Mouse (Mus musculus) megakaryocyte-erythroid progenitor cell, adult 5-6 weeks (primary cell): ENCODE results near the gene Hspb6. TPM values are rescaled to one million over a fixed set of nuclear protein-coding genes. Genes with fewer than 3 reads are reported as not detected.

Experiments used
- ATAC-seq: replicated peaks from 2 replicates; pipeline ENCODE4 v1.8.0; 2016; ENCODE audit warnings: mild to moderate bottlenecking, inconsistent platforms; ENCODE audit not compliant: severe bottlenecking, poor library complexity, low FRiP score, low TSS enrichment
- total RNA-seq, 2 experiments: library from RNA; stranded (forward) in 1 of 2; stranded (reverse) in 1 of 2; fragments of 200-1000, 215-1000 nt in 1 of 2; fragments of >200 nt in 1 of 2; fragmentation: Nextera tagmentation in 1 of 2; gene quantifications; 2 replicates each; pipeline ENCODE4 v1.2.3; 2014 to 2017

Hspb6 gene
- total RNA-seq, 2 experiments from 2014 or later, result 8.1 to 25.3 TPM

DNA sequence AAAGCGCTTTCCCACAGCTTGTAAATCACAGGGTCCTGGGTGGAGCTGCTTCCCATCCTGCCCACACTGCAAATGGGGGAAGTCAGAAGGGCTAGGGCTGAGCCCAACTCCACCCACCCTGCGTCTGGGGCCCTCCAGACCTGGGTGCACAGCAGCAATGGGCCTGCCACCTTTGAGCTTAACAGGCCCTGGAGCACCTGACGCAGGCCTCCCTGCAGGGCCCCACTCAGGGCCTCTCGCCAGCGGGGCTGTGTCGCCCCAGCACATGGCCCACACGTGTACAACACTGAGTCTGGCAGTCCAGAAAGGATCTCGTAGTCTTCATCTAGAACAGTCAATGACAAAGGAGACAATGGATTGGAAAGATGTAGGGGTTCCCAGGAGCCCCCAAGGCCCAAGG, 28.0 kb downstream of the Hspb6 start:
- ATAC-seq, result no peak

DNA sequence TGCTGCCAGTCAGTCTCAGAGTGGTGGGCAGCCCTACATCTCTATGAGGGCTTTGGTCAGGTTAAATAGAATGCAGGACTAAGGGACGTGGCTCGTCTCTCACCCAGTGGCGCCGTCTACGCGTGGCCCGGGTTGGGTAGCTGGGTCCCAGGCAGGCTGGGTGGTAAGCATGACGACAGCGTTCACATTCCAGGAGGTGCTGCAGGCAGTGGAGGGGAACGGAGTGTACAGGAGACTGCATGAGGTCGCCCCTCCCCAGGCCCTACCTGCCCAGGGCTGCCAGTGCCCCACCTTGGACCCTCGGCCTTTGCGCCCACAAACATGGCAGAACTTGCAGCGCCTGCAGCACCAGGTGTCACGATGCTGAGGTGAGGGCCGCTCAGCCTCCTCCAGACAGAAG, 29.6 kb downstream of the Hspb6 start:
- no peak for ATAC-seq

DNA sequence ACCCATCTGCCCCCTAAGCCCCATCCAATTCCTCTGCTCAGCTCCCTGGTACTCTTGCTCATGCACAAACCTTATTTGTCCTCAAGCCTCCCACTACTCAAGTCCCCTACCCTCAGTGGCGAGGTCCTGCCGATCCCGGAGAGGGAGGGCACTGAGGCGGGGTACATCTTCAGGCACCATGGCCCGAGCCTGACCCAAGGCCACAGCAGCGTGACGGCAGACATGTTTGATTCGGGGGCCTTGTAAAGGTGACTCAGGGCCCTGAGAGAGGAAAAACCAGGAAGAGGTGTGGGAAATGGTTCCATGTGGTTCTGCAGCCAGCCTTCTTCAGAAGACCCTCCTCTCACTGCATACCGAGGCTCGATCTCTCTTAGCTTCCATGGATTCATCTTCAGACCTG, 32.4 kb downstream of the Hspb6 start:
- no peak for ATAC-seq

DNA sequence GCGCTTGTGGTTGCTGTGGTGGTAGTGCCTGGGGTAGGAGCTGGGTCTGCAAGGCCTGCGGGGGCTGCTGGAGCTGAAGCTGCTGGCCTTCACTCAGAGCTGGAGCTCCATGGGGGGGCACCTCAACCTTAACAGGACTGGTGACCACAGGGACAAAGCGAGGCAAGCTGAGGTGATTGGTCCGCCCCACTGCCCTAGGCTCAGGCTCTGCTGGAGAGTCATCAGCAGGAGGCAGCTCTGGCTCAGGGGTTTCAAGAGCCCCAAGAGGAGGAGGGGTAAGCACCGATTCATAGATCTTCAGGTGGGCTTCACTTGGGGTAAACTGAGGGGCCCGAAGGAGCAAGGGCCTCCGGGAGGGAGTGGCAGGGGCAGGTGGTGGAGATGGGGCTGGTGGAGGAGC, 33.2 kb downstream of the Hspb6 start:
- no peak for ATAC-seq

DNA sequence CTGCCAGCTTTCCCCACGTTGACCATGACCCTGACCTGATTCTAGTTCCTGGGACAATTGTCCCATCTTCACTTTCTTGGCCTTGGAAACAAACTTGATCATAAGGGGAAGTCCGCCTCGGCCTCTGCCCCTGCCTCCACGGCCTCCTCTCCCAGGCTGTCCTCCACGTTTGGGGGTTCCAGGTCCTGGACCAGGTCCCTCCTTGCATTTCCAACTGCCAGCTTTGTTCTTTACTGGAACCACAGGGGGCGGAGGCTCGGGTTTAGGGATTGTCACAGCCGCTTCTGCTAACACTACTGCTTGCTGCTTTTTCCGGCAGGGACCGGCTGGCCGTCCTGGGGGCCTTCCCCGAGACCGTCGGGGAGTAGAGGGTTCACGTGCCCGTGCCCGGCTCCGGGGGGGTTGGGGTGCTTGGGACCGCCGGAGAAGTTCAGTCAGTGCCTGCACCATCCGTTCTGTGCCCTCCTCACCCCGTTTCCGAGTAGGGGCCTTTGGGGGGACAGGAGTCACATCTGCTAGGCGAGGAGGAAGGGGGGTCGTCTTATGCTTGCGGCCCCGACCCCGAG, 34.6 kb downstream of the Hspb6 start:
- no peak for ATAC-seq

DNA sequence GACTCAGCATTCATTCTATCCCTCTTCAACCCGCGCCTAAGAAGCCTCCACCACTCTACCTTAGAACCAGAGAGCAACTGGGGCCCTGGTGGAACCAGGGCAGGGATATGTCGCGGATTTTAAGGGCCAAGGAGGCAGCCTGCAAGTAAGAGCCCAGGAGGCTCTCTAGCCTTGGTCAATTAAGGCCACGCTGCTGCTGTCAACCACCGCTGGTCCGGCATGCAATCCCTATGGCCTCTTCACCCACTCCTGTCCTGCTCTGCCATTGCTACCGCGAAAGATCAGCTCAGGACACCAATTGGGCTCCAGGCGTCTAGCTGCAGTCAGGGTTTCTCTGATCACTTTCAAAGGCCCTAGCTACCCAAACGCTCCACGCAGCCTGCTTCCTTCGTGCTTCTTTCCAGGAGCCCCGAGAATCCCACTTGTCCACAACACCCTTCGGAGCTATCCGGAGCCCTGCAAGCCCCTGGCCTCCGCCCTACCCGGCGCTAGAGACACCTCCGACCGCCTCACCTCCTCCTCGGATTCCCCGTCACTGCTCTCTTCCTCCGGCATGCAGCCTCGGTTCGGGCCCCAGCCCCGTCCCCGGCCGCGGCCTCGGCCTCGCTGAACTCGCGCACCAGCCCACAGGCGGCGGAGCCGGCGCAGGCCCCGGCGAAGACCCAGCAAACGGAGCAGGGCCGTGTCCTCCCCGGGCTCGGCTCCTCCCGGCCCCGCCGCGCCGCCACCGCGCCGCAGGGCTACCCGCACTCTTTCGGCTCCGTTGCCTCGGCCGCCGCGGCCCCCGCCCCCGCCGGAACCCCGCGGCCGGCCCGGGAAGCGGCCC, 36.1 kb downstream of the Hspb6 start:
- ATAC-seq, result no peak

DNA sequence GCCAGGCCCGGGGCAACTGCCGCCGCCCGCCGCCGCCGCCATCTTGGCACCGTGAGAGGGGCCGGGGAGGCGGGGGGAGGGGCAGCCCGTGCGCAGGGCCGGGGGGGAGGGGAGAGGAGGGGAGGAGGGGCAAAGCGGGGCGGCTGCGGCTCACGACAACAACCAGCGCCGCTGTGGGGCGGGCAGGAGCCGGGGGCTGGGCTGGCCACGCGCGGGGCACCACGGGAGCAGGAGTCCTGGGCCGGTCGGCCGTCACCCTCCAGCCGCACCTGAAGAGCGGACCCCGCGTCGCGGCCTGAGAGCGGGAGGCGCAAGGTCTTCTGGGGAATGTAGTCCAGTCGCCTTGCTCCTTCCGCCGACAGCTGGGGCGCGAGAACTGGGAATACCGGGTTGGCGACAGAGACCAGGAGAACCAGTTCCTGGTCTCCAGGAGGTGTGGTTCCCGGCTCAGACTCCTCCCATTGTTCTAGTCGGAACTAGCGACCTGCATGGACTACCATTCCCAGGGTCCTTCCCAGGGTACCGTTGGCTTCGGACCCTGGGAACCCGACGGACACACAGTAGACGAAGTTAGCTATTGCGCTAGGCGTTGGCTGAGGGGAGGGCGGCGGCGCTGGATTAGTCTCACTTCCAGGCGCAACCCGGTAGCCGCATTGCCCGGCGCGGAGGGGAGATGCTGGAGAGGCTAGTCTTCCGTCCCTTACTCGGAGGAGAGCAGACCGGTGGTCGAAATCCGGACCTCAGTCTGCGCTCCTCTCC, 36.9 kb downstream of the Hspb6 start, which contains the start of gene Kmt2b:
Gene Kmt2b, minus strand, starts transcription at position 51 of the 759 bp plus-strand sequence.
- peak; percentile 85 for ATAC-seq

DNA sequence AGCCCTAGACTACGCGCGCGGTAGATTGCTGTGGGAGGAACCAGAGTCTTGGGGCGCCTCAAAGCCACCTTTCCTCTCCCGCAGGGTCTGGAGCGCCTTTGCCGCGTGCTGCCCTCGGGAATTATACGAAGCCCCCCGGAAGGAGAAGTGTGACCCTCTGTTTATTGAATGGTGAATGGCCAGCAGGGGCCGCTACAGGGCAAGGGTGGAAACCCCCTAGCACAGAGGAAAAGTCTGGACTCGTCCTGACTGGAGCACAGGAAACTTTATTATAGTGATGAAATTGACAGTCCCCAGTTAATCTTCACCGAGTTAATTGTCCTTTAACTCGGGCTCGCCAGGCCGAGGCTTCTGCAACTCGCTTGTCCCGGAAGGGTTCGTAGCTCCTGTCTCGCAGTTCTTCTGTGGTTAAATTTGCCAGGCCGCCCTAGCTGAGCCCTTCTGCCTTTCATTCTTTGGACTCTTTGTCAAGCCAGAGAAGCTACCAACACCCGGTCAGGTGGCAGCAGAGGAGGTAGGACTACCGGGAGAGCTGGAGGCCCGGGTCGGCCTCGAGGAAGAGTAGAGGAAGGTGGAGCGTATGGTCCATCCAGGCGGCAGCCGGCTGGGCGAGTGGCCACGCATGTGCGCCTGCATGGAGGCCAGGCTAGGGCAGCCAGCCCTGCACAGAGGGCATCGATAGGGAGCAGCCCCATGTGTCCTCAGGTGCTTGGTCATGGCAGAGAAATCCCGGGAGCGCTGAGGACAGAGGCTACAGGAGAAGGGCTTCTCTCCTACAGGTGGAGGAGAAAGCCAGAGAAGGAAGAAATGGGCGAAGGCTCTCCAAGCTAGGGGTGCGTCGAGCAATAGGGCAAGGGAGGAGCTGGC, 37.7 kb downstream of the Hspb6 start:
- ATAC-seq, result peak; percentile 34; the same call in 1 of the 2 replicates

DNA sequence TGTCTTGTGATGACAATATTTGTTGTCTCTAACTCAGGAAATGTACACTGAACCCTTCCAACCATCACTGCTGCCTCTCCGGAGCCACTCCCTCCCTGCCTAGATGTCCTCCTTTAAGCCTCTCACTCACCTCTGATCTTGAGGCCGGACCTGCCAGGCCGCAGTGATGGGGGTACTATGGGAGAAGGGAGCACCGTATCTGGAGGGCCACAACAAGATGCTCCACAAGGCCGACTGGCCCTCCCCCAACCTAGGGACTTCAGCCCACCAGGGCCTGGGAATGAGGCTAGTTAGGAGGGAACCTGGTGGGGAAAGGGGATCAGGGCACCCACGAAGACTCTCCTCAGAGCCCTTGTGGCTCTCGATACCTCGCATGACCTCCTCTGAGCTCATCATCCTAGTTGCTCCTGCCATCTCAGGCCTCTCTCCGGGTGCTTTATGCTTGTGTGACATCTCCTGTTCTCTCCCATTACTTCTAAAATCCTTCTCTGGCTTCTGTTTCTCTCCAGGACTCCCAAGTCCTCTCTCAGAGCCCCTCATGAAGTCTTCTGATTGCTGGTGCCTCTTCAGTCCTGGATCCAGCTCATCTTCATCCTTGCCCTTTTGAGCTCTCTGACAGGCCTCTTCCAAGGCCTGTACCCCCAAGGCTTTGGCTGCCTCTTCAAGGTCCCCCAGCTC, 39.1 kb downstream of the Hspb6 start:
- ATAC-seq, result no peak

DNA sequence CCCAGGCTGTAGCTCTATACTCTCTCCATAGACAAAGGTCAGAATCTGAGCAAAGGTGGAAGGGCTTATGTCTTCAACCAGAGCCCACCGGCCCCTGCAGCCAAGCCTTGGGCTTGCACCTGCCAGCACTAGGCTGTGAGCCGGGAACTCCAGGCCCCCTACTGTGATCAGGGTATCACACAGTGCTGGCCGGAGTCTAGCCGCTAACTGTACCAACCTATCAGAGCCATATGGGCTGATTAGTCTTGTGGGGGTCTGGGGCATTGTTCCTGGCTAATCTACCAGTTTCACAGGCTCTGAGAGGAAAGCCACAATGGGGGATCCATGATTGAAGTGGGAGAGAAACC, 39.6 kb downstream of the Hspb6 start:
- ATAC-seq, result no peak

DNA sequence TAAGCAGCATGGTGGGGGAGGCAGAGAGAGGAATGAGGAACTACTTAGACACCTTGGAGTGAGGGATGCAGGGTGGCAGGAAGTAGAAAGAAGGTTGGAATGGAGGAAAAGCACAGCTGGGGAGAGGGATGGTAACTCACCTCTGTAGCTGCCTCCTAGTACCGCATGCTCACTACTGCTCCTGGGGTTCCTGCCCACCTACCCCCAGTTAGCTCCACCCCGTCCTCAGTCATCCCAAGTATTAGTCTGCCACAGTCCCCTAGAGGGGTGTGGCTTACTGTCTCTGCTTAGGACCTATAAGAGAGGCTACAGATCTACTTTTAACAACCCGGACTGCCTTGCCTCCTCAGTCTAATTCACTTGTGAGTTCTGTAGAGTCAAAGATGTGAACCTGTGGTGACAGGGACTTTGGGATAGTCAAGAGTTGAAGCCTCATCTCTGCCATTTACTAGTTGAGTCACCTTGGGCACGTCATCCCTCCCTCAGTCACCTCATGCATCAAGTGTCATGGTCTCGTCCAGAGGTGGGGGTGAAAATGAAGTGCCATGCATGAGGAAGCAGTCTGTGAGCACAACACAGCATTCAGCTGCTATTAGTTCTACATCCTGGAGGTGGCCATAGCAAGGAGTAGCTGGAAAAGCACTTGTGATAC, 40.9 kb downstream of the Hspb6 start:
- no peak for ATAC-seq

DNA sequence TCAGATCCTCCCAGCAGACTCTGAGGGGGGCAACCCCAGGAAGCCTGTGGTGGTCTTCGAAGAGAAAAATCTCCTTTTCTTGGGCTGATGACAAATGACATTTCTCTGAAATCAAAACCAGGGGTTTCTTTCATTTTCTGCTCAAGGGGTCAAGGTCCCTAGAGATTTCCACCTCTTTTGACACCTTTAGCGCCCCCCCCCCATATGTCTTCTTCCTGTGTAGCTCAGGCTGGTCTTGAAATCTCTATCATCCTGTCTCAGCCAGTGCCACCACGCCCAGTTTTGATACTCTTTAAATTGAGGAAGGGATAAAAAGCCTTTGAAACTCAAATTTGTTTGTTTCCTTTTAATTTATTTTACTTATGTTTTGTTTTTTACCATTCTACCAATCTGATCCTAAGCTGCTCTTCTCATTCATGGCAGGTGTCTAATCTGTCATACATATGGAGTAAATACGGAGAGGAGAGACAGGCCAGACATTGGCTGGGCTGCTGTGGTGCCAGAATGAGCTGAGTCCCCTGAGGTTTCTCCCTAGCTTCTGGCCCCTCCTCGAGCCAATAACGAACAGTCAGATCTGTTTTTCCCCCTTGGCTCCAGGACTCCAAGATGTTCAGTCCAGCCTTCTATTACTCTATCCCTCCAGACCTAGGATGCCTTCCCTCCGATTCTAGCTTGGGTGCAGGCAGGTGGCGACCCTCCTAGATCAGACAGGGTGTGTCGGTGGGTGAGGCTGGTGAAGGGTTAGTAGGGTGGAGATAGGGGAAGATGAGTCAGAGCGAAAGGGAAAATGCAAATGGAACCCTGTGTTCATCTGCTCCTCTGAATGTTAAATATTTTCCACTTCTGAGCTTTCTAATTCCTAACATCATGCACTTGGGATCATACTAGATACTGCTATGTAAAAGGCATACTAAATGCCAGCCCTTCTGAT, 41.9 kb downstream of the Hspb6 start:
- no peak for ATAC-seq

DNA sequence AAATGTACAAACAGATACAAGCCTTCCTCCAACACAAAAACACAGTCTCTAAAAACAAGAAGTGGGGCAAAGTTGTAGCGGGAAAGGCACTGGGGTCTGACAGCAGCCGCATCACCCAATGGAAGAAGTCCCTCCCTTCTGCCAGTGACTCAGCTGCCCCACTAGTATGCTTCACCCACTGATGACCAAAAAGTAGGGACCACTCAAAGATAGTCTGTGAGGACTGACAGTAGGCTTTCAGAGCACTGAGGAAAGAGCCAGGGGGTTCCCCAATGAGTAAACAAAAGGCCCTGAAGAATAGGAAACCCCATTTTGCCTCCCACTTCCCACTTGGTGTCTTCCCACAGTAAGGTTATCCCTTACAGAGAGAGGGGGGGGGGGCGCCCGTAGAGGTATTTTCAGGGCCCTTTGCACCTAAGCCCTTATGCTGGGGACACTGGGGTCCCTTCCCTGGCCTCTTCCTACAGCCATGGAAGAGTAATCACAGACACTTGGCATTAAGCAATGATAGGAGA, 42.6 kb downstream of the Hspb6 start:
- ATAC-seq, result no peak

DNA sequence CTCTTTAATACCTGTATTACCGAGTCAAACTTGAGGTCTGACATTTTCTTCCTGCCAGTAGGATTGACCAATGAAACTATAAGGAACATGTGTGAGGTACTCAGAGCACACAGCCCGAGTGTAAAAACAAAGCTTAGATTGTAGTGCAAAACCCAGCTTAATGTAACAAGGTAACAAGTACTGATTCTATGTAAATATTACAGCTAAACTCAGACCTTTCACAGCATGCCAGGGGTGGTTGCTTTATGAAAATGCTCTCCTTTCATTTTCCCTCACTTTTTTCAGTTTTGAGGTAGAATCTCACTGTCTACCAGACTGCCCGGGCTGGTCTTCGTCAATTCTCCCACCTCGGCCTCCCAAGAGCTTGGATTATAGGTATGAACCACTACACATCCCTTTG, 44.1 kb downstream of the Hspb6 start:
- ATAC-seq, result no peak

DNA sequence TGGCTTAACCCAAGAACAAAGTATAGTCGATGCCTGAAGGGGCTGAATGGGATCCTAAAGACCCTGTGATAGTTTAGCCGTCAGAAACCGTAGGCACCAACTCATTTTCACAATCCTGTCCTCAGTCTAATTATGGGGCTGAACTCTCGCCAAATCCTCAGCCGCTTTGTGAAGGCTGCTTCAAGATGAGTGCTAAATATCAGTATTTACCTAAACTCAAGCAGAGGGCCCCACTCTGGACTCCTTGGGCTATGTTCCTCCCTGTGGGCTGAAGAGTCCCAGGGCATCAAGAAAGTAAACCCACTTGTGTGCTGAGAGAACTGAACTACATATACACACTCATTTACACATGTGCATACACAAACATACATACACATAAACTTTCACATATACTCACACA, 44.8 kb downstream of the Hspb6 start:
- ATAC-seq, result no peak

DNA sequence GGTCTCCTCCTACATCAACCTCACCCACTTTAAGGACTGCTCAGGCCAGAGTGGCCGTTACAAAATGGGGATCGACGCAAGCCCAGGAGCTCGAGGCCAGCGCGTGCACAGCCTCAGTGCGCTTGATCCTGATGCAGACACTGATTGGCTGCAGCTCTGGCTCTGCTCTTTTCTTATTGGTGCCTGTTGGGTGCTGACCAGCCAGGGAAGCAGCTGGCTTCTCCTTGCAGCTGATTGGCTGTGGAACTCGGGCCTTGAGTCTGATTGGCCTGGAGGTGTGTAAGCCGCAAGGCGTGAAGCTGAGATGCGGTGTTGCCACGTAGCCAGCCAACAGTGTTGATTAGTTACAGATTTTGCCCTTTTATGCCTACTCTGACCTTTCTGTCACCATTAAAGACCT, 46.8 kb downstream of the Hspb6 start, which contains the start of gene Zbtb32:
Gene Zbtb32, minus strand, starts transcription at position 124 of the 400 bp plus-strand sequence.
- ATAC-seq, result no peak

DNA sequence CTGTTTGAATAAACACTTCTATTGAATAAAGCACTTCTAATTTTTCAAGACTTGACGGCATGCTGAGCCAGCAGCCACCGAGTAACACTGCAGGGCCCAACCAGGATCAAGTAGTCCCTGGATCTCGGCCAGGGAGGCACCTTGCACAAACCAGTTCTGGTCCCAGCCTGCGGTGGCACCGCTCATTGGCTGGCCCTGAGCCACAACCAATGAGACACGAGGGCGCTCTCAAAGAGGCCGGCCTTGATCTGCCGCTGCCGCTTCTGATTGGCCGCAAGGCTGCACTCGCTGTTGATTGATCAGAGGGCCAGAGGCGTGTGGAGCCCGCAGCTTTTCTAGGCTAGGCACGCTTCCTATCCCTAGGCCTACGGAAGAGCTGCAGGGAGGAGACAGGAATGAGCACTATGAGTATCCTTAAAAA, 48.0 kb downstream of the Hspb6 start:
- peak; percentile 99 for ATAC-seq
